Mouse (Mus musculus): ENCODE data around the gene Ambp.
A peak's percentile ranks its signal among the peaks of the same experiment; 100 is the strongest.

The Ambp gene

DNA sequence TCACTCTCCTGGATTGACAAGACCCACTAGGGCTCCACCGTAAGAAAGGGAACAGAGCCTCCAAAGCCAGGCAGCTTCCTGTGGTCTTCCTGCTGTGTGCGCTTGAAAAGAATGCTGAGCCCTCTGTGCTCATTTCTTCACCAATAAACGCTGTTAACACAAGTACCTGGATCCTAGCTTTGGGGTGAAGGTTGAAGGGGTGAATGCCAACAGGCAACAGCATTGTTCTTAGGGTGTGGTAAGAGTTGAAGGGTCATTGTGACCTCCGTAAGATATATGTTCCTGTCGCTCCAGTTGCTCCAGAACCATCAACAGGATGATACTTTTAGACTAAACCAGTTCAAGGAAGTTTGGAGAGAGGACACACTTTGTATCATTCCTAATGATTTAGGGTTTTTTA, at the start of gene Ambp:
Ambp (minus strand) TSS at position 101 of the 400 bp plus-strand sequence.
- DNase-seq: no peak

DNA sequence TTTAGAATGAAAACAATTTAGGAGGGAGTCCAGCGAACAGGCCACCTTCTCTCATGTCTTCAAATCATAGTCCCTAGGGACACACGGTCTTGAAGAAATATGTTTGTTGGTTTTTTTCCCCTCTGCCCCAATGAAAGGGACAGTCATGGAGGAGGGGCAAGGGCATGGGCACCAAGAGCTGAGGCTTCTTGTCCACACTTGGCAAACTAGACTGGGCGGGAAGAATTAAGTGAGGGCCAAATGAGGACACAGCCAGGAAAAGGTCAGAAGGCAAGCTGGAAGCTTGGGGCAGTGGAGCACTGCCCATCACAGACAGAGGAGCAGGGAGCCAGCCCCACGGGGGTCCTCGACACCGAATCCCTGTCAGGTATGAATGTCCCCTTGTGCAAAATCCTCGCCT, 49.3 kb upstream of the Ambp start:
- no peak for DNase-seq

DNA sequence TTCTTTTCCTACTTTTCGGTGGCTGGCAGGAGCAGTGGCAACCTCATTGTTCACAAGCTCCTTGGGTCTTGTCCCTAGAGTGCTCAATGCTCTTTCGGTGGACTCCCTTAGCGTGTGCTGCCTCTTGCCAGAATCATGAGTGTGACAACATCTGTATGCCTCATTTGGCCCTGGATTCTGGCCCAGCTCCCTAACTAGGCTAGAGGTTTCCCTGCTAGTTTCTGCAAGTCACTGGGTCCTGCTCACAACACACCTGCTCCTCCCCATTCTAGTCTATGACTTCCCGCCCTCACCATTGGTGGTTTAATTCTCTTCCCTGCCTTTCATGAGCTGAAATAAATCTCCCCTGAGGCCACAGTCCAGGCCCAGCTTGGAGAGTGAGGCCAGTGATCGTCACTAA, 44.8 kb upstream of the Ambp start:
- no peak for DNase-seq

DNA sequence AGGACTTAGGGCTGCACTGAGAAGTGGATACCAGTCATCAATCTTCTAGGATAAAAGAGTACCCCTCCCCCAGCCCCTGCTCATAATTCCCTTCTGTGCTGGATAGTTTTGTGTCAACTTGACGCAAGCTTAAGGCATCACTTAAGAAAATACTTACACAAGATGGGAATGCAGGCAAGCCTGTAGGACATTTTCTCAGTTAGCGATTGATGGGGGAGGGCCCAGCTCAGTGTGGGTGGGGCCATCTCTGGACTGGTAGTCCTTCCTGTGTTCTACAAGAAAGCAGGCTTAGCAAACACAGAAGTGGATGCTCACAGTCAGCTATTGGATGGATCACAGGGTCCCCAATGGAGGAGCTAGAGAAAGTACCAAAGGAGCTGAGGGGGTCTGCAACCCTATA, 39.8 kb upstream of the Ambp start:
- no peak for DNase-seq

DNA sequence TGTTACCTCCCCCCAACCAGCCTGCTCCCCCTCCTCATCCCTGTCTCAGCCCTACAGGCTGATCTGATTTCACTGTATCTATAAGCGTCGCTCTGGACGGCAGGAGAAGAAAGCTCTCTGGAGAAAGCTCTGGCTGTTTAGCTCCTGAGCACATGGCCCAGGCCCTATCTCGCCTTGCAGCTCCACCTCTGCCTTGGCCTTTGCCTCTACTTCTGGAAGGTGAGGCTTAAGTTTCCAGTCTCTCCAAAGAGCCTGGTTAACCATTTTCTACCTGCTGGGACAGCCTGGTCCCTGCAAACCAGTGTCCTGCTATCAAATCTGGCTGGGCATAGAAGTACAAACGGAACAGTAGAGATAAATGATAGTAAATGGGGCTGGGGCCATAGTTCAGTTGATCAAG, 37.0 kb upstream of the Ambp start:
- DNase-seq: no peak

DNA sequence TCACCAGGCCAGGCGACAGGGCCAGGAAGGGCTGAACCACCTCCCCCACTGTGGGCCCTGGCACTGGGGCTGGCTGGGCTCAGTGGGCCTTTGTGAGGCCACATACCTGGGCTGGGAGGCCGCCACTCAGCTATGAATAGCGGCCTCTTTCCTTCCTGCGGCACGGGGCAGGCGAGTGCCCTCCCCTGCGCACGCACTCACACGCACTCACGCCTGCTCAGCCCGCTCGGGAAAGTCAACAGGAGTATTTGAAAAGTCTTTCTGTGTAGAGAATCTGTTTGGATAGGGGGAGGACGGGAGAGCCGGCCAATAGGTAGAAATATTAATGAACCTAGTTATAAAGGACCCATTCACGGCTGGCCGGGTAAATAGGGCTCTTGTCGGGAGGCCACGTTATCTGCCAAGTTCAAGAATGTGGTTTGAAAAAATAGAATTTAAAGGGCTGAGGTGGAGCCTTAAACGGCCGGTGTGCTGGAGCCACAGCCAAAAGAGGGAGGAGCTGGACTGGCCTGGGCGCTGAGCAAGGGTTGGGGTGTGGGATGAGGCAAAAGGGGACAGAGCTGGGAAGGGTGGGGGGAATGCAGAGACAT, 31.8 kb upstream of the Ambp start:
- no peak for DNase-seq

DNA sequence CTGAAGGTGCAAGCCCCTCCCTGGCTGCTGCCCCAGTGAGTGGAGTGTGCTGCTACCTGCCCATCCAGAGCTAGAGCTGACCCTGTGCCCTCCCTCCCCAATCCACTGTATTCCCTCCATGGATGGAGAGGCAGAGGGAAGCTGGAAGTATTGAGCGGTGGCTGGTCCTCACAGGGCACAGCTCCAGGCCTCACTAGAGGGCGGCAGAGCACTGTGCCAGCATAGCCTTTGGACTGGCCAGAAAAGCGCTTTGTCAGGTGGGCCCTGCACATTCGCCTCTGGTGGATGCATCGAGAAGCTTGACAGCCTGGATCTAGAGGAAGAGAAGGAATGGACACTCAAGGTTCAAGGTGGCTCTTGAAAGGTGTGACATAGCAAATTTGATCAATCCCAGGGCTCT, 27.0 kb upstream of the Ambp start:
- peak; percentile 30 for DNase-seq

DNA sequence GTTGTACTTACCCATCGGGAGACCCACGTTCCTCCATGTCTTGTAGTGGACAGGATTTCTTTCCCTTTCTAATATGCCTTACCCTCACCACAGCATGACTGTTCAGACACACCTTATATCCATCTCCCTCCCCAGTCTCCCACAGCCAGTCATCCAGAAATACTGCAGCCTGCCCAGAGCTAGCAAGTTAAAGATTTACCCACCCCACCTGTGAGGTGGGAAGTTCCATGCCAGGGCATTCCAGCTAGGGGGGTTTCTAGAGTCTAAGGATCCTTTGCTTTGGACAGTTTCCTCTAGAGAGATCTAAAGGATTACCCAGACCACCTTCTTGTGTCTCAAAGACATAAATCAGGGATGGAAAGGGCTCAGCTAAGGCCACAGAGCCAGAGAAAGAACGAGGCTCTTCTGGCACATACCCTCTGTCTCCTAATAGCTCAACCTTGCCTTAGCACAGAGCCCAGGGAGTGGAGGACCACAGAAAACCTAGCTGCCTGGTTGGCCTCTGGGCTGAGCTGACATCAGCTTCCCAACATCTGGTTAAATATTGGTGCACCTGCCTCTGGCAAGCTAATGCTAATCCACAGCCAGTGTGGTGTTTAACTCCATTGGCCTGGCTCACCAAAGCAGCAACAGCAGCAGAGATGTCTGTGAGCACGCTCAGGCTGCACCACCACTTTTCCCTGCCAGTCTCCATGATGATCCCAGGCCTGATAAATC, 17.5 kb upstream of the Ambp start, which contains the start of gene Kif12:
Kif12 (minus strand) TSS at position 163 of the 717 bp plus-strand sequence.
- DNase-seq: no peak

DNA sequence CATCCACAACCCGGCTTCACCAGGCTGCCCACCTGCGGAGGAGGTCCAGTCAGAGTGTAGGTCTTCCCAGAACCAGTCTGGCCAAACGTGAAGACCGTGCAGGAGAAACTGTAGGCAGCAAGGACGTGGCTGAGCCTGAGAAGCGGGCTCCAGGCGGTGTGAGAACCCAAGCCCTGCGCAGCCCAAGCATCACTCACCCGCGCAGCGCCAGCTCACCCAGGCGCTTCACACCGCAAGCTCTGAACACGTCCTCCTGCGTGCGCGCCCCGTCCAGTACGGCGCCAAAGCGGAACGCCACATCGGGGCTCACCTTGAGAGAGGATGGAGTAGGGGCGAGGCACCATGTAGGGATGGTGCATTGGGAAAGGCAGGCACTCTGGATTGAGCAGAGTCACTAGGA, 16.5 kb upstream of the Ambp start:
- no peak for DNase-seq

DNA sequence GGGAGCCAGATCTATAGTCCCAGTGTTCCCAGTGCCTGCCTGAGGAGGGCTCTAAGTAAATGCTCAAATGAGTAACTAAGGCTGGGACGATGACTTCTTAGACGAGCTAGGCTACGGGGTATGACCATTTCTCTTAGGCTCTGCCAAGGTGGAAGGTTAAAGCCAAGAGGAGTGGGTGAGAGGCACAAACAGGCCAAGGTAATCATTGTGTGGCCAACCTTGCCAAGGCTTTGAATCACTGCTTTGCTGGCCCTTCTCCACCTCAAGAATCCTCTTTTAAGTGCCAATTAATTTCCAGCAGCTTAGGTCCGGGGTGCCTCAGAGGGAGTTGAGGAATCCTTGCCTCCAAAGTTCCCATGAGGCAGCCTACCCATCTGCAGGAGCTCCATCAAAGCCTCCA, 15.5 kb upstream of the Ambp start:
- DNase-seq: no peak

DNA sequence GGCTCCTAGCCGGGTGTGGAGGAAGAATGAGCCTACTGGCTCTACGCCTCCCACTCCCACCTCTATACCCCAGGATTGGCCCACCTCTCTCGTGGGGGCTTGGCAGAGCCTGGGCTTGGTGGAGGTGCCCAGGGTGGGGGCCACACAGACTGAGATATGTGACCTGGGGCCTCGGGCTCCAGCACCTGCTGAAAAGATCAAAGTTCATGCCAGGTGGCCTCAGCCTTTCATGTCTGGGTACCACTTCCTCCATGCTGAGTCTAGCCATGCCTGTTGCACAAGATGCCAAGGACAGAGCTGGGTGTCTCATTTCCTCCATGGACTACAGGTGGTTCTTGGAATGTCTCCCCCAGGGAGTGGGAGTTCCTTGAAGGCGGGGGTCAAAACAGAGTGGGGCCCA, 11.7 kb upstream of the Ambp start:
- no peak for DNase-seq

DNA sequence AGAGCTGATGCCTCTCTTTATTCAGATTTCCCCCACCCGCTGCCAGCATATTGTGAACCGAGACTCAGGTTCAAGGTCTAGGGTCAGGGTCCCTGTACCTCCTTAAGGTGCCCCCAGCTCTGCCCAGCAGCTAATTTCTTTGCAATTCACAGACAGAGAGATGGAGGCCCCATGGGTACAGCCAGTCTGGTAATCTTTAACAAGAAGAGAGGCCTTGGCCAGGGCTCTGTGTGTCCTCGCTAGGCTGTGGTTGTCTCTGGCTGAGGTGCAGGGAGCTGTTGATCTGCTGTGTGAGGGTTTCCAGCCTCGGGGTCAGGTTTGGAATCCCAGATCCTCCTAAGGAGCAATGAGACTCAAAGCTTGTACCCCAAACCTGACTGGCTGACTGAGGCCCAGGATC, 11.0 kb upstream of the Ambp start:
- no peak for DNase-seq

DNA sequence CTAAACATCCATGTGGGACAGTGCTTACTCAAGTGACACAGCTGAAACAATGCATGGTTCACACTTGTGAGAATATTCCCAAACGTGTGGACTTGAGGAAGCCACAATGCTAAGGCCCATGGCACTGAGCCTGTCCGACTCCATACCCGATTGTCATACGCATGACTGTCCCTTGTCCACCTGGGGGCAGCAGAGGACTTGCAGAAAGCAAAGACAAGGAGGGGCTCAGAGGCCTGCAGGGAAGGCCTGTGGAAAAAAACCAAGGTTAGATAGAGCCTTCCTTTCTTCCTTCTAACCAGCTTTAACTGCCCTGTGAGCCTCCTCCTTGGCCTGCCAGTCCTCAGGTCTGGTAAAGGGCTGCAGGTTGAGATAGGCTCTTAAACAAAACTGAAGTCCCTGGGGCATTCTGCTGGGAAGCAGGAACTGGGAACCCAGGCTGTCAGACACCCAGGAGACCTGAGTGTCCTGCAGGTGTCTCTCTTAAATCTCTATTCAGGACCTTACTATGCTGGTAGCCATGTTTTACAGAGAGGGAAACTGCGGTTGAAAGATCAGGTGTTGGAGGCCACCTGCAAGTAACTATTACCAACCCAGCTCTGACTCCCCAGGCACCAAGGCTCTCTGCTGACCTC, 4.5 kb upstream of the Ambp start:
- peak; percentile 50 for DNase-seq

DNA sequence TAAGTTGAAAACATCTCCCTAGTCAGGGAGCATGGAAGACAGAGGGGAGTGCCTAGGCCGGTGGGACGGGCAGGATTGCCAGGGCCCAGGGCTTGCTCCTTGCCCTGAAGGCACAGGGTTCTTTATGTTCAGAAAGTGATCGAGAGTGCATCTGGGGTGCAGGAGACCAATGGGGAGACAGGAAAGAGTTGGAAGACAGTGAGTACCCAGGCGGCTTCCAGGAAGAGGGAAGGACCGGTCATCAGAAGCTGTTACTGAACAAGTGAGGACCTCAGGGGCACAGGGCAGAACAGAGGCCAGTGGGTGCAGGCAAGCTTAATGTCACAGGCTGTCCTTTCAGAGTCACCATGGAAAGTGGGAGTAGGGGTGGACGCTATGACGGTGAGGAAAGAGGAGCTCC, 3.6 kb upstream of the Ambp start:
- no peak for DNase-seq

DNA sequence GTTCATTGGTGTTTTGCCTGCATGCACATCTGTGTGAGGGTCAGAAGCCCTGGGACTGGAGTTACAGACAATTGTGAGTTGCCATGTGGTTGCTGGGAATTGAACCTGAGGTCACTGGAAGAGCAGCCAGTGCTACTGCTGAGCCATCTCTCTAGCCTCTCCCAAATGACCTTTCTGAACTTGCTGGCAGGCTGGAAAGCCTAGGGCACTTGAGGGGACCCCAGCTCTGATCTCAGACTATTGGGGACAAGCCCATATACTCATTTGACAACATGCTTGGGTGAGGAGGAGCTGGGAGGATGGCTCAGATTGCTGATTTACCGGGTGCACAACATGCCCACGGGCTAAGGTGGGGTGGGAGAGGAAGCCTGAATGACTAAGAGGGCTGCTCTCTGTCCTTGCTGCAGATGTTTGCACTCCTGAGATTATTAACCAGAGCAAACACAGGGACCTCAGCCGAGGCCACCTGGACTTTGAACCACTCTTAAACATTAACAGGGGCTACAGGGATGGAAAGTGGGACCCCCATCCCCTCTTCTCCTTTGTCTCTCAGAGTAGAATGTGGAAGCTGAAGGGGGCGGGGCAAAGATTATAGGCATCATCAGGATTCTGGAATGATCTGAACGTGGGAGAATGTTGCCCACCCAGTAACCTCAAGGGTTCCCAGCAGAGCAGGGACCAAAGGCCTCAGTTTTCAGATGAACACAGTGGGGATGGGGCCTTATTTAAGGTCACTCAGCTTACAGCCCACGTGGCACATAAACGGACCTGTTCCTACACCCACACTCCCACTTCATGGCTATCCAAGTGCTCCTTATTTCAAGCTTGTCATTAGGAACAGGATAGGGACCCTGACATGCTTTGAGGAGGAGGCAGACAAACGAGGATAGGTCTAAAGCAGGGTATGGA, 2.4 kb upstream of the Ambp start:
- DNase-seq: no peak

DNA sequence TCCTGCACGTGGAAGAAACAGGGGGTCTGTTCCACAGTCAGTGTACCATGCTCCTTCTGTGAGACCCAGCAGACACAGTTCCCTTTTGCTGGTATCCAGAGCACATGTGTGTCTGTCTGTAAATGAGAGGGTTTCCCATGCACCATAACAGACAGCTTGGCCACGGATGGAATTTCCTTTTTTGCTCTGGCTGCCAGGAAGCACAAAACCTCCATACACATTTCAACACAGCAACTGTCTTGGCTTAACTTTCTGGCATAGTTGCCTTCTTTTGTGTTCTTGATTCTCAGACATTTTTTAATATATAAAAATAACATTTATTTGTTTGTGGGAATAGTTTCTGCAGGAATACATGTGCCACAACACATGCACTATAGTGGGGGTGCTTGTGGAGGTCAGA, 997 bp upstream of the Ambp start:
- DNase-seq: no peak

DNA sequence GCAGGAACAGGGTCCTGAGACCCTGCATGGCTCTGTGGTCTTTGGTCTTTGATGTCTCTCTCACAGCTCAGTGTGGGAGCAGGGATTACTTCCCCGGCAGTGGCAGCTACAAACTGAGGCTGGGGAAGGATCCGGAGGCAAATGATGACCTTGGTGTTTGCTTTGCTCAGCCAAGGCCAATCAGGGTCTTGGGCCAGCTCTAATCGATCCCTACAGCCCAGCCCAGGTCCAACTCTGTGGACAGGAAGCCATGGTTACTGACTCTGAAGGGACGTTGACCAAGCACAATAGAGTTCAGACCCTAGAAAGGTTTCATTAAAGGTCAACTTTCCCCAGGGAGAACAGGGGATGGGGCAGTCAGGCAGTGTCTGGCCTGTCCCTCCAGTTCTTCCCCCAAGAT, 571 bp downstream of the Ambp start:
- no peak for DNase-seq

DNA sequence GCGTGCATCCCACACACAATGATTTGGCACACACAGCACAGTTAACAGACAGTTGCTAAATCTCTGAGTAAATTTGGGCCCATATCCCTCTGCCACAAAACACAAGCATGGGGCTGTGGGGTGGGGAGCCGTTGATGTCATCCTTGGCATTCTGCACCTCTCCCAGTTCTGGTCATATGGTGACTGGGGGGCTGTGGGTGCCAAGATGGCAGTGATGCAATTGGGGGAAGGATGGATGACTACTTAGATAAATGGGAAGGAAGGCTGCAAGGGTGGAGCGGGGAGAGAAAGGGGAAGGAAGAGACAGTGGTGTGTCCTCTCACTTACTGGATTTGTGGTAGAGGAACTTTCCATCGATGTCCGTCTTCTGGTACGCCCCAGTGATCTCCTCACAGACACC, 3.5 kb downstream of the Ambp start:
- no peak for DNase-seq

DNA sequence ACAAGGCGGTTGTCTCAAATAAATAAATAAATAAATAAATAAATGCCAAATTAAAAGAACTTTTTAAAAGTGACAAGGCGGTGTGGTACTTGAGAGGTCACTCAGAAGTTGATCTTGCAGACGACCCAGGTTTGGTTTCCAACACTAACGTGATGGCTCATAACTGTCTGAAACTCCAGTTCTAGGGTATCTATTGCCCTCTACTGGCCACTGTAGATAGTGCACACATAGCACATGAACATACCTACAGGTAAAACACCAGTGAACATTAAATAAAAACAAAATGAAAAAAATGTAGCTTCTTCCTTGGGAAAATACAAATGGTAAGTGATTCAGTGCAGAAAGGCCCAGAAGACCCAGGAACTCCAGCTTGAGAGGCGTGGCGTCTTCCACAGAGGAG, 7.3 kb downstream of the Ambp start:
- no peak for DNase-seq

DNA sequence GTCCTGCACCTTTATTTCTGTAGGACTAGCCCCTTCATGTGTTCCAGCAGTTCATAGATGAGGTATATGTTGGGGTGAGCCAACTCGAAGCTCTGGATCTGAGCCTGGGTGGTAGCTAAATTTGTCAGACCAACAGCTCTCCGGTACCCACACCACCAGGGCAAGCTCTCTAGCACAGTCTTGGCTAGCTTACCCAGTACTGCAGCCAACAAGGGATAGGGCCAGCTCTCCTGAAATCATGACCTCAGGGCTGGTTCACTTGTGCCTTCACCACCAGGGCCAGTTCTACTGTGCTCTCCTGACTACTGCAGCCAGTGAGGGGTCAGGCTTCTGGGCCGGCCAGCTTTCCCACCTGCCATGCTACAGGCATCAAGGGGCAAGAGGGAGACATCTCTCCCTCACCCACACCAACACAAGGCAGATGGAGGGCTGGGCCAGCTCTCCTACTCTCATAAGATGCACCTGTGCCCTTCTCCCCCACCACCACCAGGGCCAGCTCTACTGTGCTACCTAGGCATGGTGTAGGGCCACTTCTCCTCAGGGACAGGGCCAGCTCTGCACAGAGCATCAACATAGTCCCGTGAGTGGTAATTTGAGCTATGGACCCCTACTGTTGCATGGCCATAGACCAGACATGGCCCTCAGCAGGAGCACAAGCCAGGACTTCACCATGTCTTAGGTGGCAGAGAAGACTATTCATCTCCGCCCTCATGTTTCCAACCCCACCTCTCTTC, 24.5 kb downstream of the Ambp start:
- no peak for DNase-seq

DNA sequence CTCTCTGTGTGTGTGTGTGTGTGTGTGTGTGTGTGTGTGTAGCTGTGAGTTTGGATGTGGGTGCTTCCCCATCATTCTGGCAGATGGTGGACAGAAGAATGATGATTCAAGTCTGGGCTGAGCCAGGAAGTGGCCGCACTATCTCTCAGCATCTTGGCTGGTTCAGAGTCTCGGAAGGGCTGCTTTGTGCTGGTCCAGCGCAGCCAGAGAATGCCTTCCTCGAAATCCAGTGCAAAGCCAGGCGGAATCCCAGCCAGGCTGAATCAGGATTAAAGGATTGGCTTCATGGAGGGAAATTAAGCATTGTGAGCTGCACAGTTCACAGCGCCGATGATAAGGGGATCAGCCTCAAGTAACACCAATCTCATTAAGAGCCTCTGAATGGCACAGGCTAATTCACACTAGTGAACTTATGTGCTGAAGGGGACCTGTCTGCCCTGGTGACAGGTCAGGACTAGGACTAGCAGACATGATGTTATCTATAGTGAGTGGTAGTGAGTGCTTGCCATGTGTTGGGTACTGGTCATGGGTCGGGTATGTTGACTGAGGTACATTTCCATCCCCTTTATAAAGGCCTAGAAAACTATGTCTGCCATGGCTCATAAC, 29.6 kb downstream of the Ambp start:
- DNase-seq: no peak

Data from cerebellum, adult 11-12 months (tissue).